Mouse (Mus musculus): ENCODE measurements around the gene Gm12794.

GRCm38 (mm10) chr4:101985678-101986077 is 45.5 kb downstream of the Gm12794 start:
- TF ChIP-seq CTCF (IDR thresholded peaks at IDR 0.05; ENCODE audit: borderline replicate concordance, insufficient read depth, low read length) (no peak), POLR2A (IDR thresholded peaks at IDR 0.05; ENCODE audit: low read depth, low read length) (no peak)

All from embryonic fibroblast, embryonic 13.5 days (primary cell).